Mouse (Mus musculus): ENCODE measurements around the gene Erc2. TPM values are rescaled to one million over a fixed set of nuclear protein-coding genes. Genes with fewer than 3 reads are reported as not detected.

The Erc2 gene
- polyA plus RNA-seq, 2 experiments: 4.9 to 6.5 TPM

DNA sequence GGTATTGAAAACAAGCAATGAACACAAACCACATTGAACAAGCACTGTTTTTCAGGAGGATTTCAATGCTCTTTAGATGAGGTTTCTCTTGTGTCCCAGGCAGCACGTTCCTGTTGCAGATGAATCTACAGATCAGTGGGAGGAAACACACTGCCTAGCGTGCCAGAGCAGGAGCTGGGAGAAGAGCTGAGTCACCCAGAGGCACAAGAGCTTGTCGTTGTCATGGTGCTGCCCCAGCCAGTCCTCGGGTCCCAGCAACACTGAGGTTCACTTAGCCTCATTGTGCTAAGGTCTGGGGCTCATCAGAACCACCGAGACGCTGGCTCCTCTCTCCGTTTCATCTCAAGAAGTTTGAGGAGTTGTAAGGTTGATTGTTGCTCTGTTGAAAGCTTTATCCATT is 188.6 kb downstream of the Erc2 start:
- Histone ChIP-seq H3K27ac (replicated peaks; ENCODE audit: low read depth, low read length) (no peak overlapping the region), H3K27me3 (ENCODE audit: control insufficient read depth, insufficient read depth, low read length) (no peaks in the 10 kb centered on the region), H3K4me2 (replicated peaks; ENCODE audit: low read depth, low read length, severe bottlenecking) (no peak overlapping the region), H3K4me3 (replicated peaks; ENCODE audit: low read length) (no peak overlapping the region), H3K4me1 (ENCODE audit: control insufficient read depth, insufficient read depth, low read length) (peaks cover 14% of the 10 kb centered on the region), H3K9ac (ENCODE audit: low read depth, low read length, severe bottlenecking) (no peak overlapping the region), H3K9me3 (ENCODE audit: control insufficient read depth, low read length) (no peaks in the 10 kb centered on the region), H3K36me3 (ENCODE audit: control insufficient read depth, insufficient read depth, low read length) (no peaks in the 10 kb centered on the region)
- ATAC-seq (ENCODE audit: low FRiP score, low read depth): no peak
- TF ChIP-seq POLR2A (IDR thresholded peaks at IDR 0.05; ENCODE audit: borderline replicate concordance, extremely low read depth, insufficient read depth, insufficient read length): no peak
- no peak for DNase-seq (ENCODE audit: low spot score)
- WGBS: 39% methylated on average over 7 of the region's 7 CpGs

DNA sequence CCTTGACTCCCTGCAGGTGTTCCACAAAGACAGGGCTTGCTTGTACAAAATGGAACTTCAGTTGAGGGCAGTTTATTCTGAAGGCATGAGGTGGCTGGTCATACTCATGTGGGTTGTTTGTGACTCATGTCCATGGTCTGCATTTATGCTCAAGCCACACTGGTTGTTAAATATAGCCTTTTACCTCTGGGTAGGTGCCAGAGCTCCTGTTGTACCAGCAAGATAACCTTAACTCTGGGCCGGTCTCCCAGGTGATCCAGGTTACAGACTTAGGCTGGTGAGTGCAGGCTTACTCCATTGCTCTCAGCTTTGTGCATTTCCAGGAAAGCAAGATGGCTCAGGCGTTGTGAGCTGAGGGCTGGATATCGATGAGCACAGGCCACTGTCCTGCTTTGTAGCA is 189.4 kb downstream of the Erc2 start:
- ATAC-seq (ENCODE audit: low FRiP score, low read depth) (no peak), DNase-seq (ENCODE audit: low spot score) (no peak)
- no peak for TF ChIP-seq POLR2A (IDR thresholded peaks at IDR 0.05; ENCODE audit: borderline replicate concordance, extremely low read depth, insufficient read depth, insufficient read length)
- Histone ChIP-seq H3K27ac (replicated peaks; ENCODE audit: low read depth, low read length) (no peak overlapping the region), H3K9me3 (ENCODE audit: control insufficient read depth, low read length) (no peaks in the 10 kb centered on the region), H3K4me1 (ENCODE audit: control insufficient read depth, insufficient read depth, low read length) (peaks cover 14% of the 10 kb centered on the region), H3K4me3 (replicated peaks; ENCODE audit: low read length) (no peak overlapping the region), H3K9ac (ENCODE audit: low read depth, low read length, severe bottlenecking) (no peak overlapping the region), H3K27me3 (ENCODE audit: control insufficient read depth, insufficient read depth, low read length) (no peaks in the 10 kb centered on the region), H3K4me2 (replicated peaks; ENCODE audit: low read depth, low read length, severe bottlenecking) (no peak overlapping the region), H3K36me3 (ENCODE audit: control insufficient read depth, insufficient read depth, low read length) (no peaks in the 10 kb centered on the region)
- 91% methylated on average over 3 of the region's 3 CpGs for WGBS

- Histone ChIP-seq H3K4me1 (ENCODE audit: control insufficient read depth, insufficient read depth, low read length) (peaks cover 1% of the 10 kb centered on the region; the same call in 1 of the 2 replicates), H3K4me2 (replicated peaks; ENCODE audit: low read depth, low read length, severe bottlenecking) (no peak overlapping the region), H3K36me3 (ENCODE audit: control insufficient read depth, insufficient read depth, low read length) (no peaks in the 10 kb centered on the region), H3K9ac (ENCODE audit: low read depth, low read length, severe bottlenecking) (no peak overlapping the region), H3K27me3 (ENCODE audit: control insufficient read depth, insufficient read depth, low read length) (no peaks in the 10 kb centered on the region), H3K9me3 (ENCODE audit: control insufficient read depth, low read length) (no peaks in the 10 kb centered on the region), H3K27ac (replicated peaks; ENCODE audit: low read depth, low read length) (no peak overlapping the region), H3K4me3 (replicated peaks; ENCODE audit: low read length) (no peak overlapping the region)
- no peak for TF ChIP-seq POLR2A (IDR thresholded peaks at IDR 0.05; ENCODE audit: borderline replicate concordance, extremely low read depth, insufficient read depth, insufficient read length)
- 59% methylated on average over 6 of the region's 6 CpGs for WGBS
- ATAC-seq (ENCODE audit: low FRiP score, low read depth) (no peak), DNase-seq (ENCODE audit: low spot score) (no peak)
Measured at GRCm38 (mm10) chr14:27815739-27816138, 193.5 kb downstream of the Erc2 start.

GRCm38 (mm10) chr14:27818986-27819385 is 196.8 kb downstream of the Erc2 start:
- 86% methylated on average over 5 of the region's 5 CpGs for WGBS
- H3K36me3 ChIP-seq (ENCODE audit: control insufficient read depth, insufficient read depth, low read length): no peaks in the 10 kb centered on the region
- H3K9me3 ChIP-seq (ENCODE audit: control insufficient read depth, low read length): no peaks in the 10 kb centered on the region
- DNase-seq (ENCODE audit: low spot score) (no peak), ATAC-seq (ENCODE audit: low FRiP score, low read depth) (no peak)
- no peak overlapping the region for H3K4me3 ChIP-seq (replicated peaks; ENCODE audit: low read length)
- H3K27me3 ChIP-seq (ENCODE audit: control insufficient read depth, insufficient read depth, low read length): no peaks in the 10 kb centered on the region
- H3K9ac ChIP-seq (ENCODE audit: low read depth, low read length, severe bottlenecking): no peak overlapping the region
- TF ChIP-seq POLR2A (IDR thresholded peaks at IDR 0.05; ENCODE audit: borderline replicate concordance, extremely low read depth, insufficient read depth, insufficient read length): no peak
- no peak overlapping the region for H3K27ac ChIP-seq (replicated peaks; ENCODE audit: low read depth, low read length)
- H3K4me1 ChIP-seq (ENCODE audit: control insufficient read depth, insufficient read depth, low read length): peaks cover 2% of the 10 kb centered on the region; the same call in 1 of the 2 replicates
- H3K4me2 ChIP-seq (replicated peaks; ENCODE audit: low read depth, low read length, severe bottlenecking): no peak overlapping the region

- H3K36me3 ChIP-seq (ENCODE audit: control insufficient read depth, insufficient read depth, low read length): no peaks in the 10 kb centered on the region
- H3K9ac ChIP-seq (ENCODE audit: low read depth, low read length, severe bottlenecking): no peak overlapping the region
- H3K27ac ChIP-seq (replicated peaks; ENCODE audit: low read depth, low read length): no peak overlapping the region
- TF ChIP-seq POLR2A (IDR thresholded peaks at IDR 0.05; ENCODE audit: borderline replicate concordance, extremely low read depth, insufficient read depth, insufficient read length): no peak
- no peaks in the 10 kb centered on the region for H3K27me3 ChIP-seq (ENCODE audit: control insufficient read depth, insufficient read depth, low read length)
- ATAC-seq (ENCODE audit: low FRiP score, low read depth) (no peak), DNase-seq (ENCODE audit: low spot score) (no peak)
- H3K4me3 ChIP-seq (replicated peaks; ENCODE audit: low read length): no peak overlapping the region
- no peaks in the 10 kb centered on the region for H3K9me3 ChIP-seq (ENCODE audit: control insufficient read depth, low read length)
- H3K4me2 ChIP-seq (replicated peaks; ENCODE audit: low read depth, low read length, severe bottlenecking): no peak overlapping the region
- H3K4me1 ChIP-seq (ENCODE audit: control insufficient read depth, insufficient read depth, low read length): peaks cover 2% of the 10 kb centered on the region; the same call in 1 of the 2 replicates
Measured at GRCm38 (mm10) chr14:27821801-27822200, 199.6 kb downstream of the Erc2 start.

- Histone ChIP-seq H3K4me2 (replicated peaks; ENCODE audit: low read depth, low read length, severe bottlenecking) (no peak overlapping the region), H3K36me3 (ENCODE audit: control insufficient read depth, insufficient read depth, low read length) (no peaks in the 10 kb centered on the region), H3K27ac (replicated peaks; ENCODE audit: low read depth, low read length) (no peak overlapping the region), H3K4me3 (replicated peaks; ENCODE audit: low read length) (no peak overlapping the region), H3K9ac (ENCODE audit: low read depth, low read length, severe bottlenecking) (no peak overlapping the region), H3K9me3 (ENCODE audit: control insufficient read depth, low read length) (no peaks in the 10 kb centered on the region), H3K27me3 (ENCODE audit: control insufficient read depth, insufficient read depth, low read length) (no peaks in the 10 kb centered on the region), H3K4me1 (ENCODE audit: control insufficient read depth, insufficient read depth, low read length) (peaks cover 2% of the 10 kb centered on the region; the same call in 1 of the 2 replicates)
- no peak for DNase-seq (ENCODE audit: low spot score)
- no peak for ATAC-seq (ENCODE audit: low FRiP score, low read depth)
- 93% methylated on average over 6 of the region's 6 CpGs for WGBS
- no peak for TF ChIP-seq POLR2A (IDR thresholded peaks at IDR 0.05; ENCODE audit: borderline replicate concordance, extremely low read depth, insufficient read depth, insufficient read length)
Measured at GRCm38 (mm10) chr14:27822566-27822965, 200.3 kb downstream of the Erc2 start.

Measured in limb, embryonic 14.5 days (tissue).